Mouse (Mus musculus): ENCODE results near the gene Abcc4.
"Not testable (repeated sequence)": the region's sequence is repeated elsewhere in the genome, so short reads cannot be mapped to it uniquely, and the experiment has no call there.

Abcc4 gene

GRCm38 (mm10) chr14:118676308-118676994 lies 29.6 kb downstream of the Abcc4 start:
- no peak for DNase-seq

GRCm38 (mm10) chr14:118674705-118675139 lies 31.3 kb downstream of the Abcc4 start:
- peak; percentile 35 for DNase-seq

- DNase-seq = no peak
These were observed 31.8 kb downstream of the Abcc4 start for GRCm38 (mm10) chr14:118674224-118674623.

- no peak for DNase-seq
These were observed 32.5 kb downstream of the Abcc4 start for GRCm38 (mm10) chr14:118673501-118673900.

GRCm38 (mm10) chr14:118672931-118673330 lies 33.1 kb downstream of the Abcc4 start:
- DNase-seq = not testable (repeated sequence)

GRCm38 (mm10) chr14:118667499-118667898 lies 38.5 kb downstream of the Abcc4 start:
- peak; percentile 40 to 44 for DNase-seq

- no peak for DNase-seq
These were observed 41.4 kb downstream of the Abcc4 start for GRCm38 (mm10) chr14:118664661-118665060.

GRCm38 (mm10) chr14:118662625-118663276 lies 43.3 kb downstream of the Abcc4 start:
- no peak for DNase-seq

- DNase-seq = no peak
These were observed 43.9 kb downstream of the Abcc4 start for GRCm38 (mm10) chr14:118662124-118662523.

GRCm38 (mm10) chr14:118659230-118659629 lies 46.8 kb downstream of the Abcc4 start:
- no peak for DNase-seq

- DNase-seq = no peak
These were observed 47.7 kb downstream of the Abcc4 start for GRCm38 (mm10) chr14:118658328-118658692.

- DNase-seq = no peak
These were observed 48.2 kb downstream of the Abcc4 start for GRCm38 (mm10) chr14:118657673-118658327.

GRCm38 (mm10) chr14:118657206-118657605 lies 48.8 kb downstream of the Abcc4 start:
- no peak for DNase-seq

- DNase-seq = no peak
These were observed 50.0 kb downstream of the Abcc4 start for GRCm38 (mm10) chr14:118656036-118656435.

GRCm38 (mm10) chr14:118654903-118655302 lies 51.1 kb downstream of the Abcc4 start:
- no peak for DNase-seq

- no peak for DNase-seq
These were observed 54.1 kb downstream of the Abcc4 start for GRCm38 (mm10) chr14:118651704-118652439.

GRCm38 (mm10) chr14:118649895-118650256 lies 56.1 kb downstream of the Abcc4 start:
- DNase-seq = no peak

GRCm38 (mm10) chr14:118649199-118649894 lies 56.7 kb downstream of the Abcc4 start:
- DNase-seq = no peak

- not testable (repeated sequence) for DNase-seq
These were observed 63.0 kb downstream of the Abcc4 start for GRCm38 (mm10) chr14:118642940-118643591.

- no peak for DNase-seq
These were observed 63.9 kb downstream of the Abcc4 start for GRCm38 (mm10) chr14:118642140-118642539.

GRCm38 (mm10) chr14:118638447-118639275 lies 67.4 kb downstream of the Abcc4 start:
- DNase-seq = no peak

Measured in cerebellum, postnatal 36 days (tissue).